Mouse (Mus musculus) thymus, postnatal 4 days (tissue): Measurements from ENCODE around the gene Mical2.
A peak's percentile ranks its signal among the peaks of the same experiment; 100 is the strongest.

Experiments used
- DNase-seq: peaks from one replicate; pipeline ENCODE4 v3.0.0; 2021

Gene Mical2

GRCm38 (mm10) chr7:112225615-112226262, at the start of gene Mical2:
Gene Mical2, plus strand, starts transcription at chr7:112225856.
- DNase-seq: peak; percentile 87

- no peak for DNase-seq
These were observed 49.0 kb upstream of the Mical2 start for GRCm38 (mm10) chr7:112176627-112177026.

- DNase-seq: peak; percentile 87
These were observed 45.4 kb upstream of the Mical2 start for GRCm38 (mm10) chr7:112180235-112180705.

GRCm38 (mm10) chr7:112183258-112183841, 42.3 kb upstream of the Mical2 start:
- peak; percentile 93 for DNase-seq

GRCm38 (mm10) chr7:112184519-112185225, 41.0 kb upstream of the Mical2 start:
- DNase-seq: no peak

DNA sequence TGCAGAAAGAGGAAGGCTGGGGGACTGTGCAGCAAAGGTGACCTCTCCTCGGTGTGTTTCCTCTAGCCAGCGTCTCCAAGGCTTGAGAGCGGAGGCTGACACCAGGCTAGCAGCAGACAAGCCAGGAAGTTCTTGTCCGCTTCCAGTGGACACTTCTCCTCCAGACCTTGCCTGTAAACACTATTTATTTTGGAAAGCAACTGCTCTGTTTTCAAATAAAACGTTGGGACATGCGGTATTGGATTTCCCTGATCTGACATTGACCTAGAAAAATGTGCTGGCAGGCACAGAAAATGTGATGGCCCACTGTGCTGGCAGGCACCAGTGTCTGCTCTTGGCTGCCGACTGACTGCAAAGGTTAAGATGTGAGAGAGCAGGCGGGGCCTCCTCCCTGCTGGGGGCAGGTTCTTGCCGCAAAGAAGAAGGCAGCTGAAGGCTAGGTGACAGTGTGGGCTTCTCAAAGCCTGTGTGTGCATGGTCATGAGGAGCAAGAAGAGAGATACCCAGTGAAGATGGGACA, 40.4 kb upstream of the Mical2 start:
- no peak for DNase-seq

- no peak for DNase-seq
These were observed 38.8 kb upstream of the Mical2 start for GRCm38 (mm10) chr7:112186871-112187270.

DNA sequence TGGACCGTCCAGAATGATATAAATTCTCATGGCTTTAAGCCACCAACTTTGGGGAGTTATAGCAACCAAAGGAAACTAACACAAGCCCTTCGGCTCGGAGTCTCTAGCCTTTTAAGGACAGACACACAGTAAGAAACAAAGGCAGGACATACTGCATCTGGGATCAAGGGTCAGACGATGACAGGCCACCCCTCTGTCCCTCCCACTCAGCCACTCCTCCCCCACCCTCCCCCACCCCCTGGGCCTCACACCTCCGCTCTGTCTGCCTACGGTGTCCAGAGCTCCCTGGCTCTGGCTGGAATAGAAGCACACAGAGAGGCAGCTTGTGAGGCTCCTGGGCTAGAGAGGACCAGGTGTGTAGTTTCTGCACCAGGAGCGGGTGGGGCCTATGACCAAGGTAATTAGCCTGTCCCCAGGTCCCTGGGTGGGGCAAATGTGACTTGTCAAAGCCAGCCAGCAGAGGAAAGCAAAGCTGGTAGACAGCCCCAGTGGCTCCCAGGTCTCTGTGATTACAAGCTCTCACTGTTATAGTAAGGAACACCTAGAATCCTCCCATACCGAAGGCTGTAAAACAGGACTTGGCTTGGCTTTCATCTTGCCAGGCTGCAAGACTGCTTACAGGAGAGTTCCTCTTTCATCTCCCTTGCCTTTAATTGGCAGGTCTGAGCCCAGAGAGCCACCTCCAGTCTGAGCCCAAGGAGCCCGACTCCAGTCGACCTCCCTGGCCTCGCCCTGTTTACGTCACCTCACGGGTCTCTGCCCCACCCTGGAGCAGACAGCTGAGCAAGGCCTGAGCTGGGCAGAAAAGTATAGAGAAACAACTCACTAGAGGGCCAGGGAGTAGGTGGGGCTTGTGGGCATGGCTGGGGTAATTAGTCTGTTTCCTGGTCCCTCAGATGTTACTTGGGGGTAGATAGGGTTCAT, 37.9 kb upstream of the Mical2 start:
- DNase-seq: no peak

GRCm38 (mm10) chr7:112192237-112192636, 33.4 kb upstream of the Mical2 start:
- DNase-seq: no peak

GRCm38 (mm10) chr7:112192778-112193177, 32.9 kb upstream of the Mical2 start:
- no peak for DNase-seq

GRCm38 (mm10) chr7:112194286-112194685, 31.4 kb upstream of the Mical2 start:
- no peak for DNase-seq

DNA sequence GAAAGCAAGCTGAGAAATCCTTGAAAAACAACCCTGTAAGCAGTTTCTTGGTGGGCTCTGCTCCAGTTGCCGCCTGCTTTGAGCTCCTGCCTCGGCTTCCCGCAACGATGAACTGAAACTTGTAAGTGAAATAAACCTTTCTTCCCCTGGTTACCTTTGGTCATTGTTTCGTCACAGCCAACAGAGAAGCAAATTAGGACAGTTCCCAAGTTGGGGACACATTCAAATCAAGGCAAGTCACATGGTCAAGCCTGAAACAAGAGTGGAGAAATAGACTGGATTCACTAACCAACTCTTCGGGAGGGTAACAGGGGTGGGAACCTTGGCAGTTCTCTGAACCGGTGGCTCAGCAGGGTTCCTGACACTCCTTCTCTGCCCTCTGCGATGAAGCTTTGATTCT, 28.2 kb upstream of the Mical2 start:
- DNase-seq: no peak

DNA sequence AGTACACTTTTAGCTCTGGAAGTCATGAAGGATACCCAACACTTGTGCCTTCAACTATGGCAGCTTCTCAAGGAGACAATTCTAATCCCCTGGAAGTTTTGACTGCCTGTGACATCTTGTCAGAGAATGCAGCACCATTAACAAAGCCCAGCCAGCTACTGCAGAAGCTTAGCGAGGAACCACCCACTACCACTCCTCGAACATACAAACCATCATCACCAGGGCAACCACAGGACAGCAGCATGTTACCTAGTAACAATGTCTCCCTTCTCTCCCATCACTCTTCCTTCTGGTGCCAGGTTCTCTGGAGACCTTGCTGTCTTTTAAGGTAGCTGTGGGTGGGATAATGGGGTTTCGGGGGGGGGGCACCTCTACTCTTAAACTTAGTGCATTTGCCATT, 26.3 kb upstream of the Mical2 start:
- no peak for DNase-seq

DNA sequence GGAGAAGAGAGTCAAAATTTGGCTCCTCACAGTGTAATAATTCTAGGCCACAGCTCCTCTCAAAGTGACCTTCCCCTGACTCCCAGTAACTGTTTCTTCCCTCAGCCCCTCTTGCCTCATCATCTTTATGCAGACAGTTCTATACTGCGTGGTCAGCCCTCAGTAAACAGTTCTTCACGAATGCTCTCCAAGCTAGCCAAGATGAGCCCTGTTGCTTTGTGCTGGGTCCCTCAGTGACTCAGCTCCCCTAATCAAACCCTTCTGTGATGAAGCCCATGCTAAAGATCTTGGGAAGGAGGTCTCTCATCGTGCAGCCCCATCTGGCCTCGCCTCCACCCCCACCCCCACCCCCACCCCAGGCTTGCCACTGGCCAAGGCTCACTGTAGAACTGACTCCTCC, 24.9 kb upstream of the Mical2 start:
- DNase-seq: no peak

GRCm38 (mm10) chr7:112202194-112202593, 23.5 kb upstream of the Mical2 start:
- no peak for DNase-seq

DNA sequence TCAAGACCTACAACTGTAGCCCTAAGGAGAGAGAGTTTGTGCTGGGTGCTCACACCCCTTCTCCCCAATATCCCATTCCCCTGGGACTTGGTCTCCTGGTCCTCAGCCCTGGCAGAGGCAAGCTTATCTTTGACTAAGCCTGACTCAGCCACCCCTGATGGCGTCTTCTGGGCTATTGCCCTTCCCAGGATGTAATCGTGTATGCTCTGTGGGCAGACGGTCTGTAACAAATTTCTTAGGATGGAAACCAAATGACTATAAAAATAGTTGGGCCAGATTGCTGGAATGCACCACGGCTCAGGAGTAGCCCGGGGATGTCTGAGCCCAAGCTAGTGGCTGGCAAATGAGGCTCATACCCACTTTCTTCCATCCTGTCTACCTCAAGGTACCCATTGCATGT, 22.8 kb upstream of the Mical2 start:
- no peak for DNase-seq

GRCm38 (mm10) chr7:112203937-112204336, 21.7 kb upstream of the Mical2 start:
- no peak for DNase-seq

- DNase-seq: no peak
These were observed 21.2 kb upstream of the Mical2 start for GRCm38 (mm10) chr7:112204380-112204963.

- peak; percentile 45 for DNase-seq
These were observed 20.1 kb upstream of the Mical2 start for GRCm38 (mm10) chr7:112205513-112205912.

- no peak for DNase-seq
These were observed 17.9 kb upstream of the Mical2 start for GRCm38 (mm10) chr7:112207717-112208116.

GRCm38 (mm10) chr7:112208323-112209167, 17.1 kb upstream of the Mical2 start:
- peak; percentile 62 for DNase-seq
